Mouse (Mus musculus): Measurements from ENCODE around the gene Ttc33.

DNA sequence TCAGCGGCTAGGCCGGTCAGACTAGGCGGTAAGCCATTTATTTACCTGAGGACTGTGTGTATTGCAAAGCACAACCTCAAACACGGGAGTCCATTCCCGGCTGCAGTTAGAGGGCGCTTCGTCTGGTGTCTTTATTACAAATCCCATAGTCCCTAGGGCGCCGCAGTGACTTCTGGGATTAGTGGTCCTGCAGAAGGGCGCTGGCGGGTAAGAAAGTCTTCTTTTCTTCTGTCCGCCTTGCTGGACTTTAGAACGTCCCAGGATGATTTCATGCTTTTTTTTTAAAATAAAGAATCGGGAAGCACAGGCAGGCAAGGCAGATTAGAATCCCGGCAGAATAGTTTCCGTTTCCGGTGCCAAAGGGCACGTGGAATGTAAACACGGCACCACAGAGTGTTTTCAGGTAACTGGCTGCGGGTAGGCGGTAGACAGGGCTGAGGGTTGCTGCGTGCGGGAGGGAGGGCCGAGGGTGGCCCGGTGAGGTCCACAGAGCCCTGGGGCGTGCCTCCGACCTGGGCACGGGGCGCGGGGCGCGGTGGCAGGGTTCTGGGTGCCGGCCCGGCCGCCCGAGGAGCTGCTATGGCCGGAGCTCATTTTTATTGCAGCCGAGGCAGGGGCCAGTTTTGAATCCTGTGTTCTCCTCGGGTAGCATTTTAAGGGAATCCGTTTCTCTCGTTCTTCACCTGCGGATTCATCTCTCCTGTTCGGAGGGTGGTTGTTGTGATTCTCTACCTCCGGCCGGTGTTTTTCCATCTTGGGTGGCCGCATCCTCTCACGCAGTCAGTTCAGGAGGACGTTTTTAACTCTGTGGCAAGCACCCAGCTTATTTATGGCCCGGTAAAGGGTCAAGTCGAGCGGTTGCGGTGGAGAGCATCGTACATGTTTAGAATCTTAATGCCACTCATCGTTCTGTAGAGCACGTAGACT, at the start of gene Ttc33:
- TF ChIP-seq CTCF (IDR thresholded peaks at IDR 0.05; ENCODE audit: low read depth) (peak; percentile 50), EP300 (IDR thresholded peaks at IDR 0.05; ENCODE audit: low read depth) (no peak)

All from liver, embryonic 14.5 days (tissue).